Mouse (Mus musculus) ES-E14 (cell line): ENCODE measurements around the gene Inhbb.

Experiments
- CHD2 ChIP-seq: IDR thresholded peaks from 2 replicates; pipeline ENCODE4 v1.6.1; 2014; ENCODE audit warnings: mild to moderate bottlenecking, low read depth, low read length, inconsistent platforms
- HCFC1 ChIP-seq: IDR thresholded peaks from 2 replicates; pipeline ENCODE4 v1.6.1; 2012; ENCODE audit warnings: low read length, inconsistent platforms, borderline replicate concordance; ENCODE audit not compliant: insufficient read depth
- MAFK ChIP-seq: IDR thresholded peaks from 2 replicates; pipeline ENCODE4 v1.6.1; 2014; ENCODE audit warnings: mild to moderate bottlenecking, low read depth, low read length, inconsistent platforms; ENCODE audit not compliant: insufficient read depth
- ZC3H11A ChIP-seq: IDR thresholded peaks from 2 replicates; pipeline ENCODE4 v1.6.1; 2012; ENCODE audit warnings: low read depth, mild to moderate bottlenecking, inconsistent platforms, low read length, borderline replicate concordance
- ZNF384 ChIP-seq: IDR thresholded peaks from 2 replicates; pipeline ENCODE4 v1.6.1; 2012; ENCODE audit warnings: low read depth, low read length, inconsistent platforms

DNA sequence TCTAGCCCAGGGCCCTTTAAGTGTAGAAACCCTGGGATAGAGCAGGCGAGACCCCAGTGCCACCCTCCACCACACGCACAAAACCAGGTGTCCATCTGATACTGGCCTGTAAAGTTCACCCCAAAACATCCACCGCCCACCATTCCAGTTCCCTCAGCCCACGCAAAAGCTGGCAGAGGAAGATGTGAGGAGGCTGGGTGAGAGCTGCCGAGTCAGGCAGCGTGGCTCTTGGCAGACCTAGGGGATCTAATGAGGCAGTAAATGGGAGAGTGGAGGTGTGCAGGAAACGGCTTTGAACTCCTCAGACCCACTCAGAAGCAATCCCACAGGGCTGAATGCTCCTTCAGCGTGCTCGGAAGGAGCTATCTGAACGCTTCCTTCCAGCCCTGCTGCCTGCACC is 29.4 kb upstream of the Inhbb start:
- TF ChIP-seq ZC3H11A (no peak), MAFK (no peak), HCFC1 (no peak), CHD2 (no peak), ZNF384 (no peak)
